Mouse (Mus musculus) spleen, postnatal 4 days (tissue): ENCODE measurements at regions not wholly inside any gene's neighbourhood (a gene's known extent, or its start where the extent isn't known, plus 50 kb on each side); places are given as distances from the start of the nearest gene placed in this dataset.

Experiments used
- DNase-seq, 2 experiments: peaks; one replicate each; pipeline ENCODE4 v3.0.0; 2022; ENCODE audit warnings: low spot score in 2 of 2

GRCm38 (mm10) chr1:57032407-57032806 lies 54.0 kb upstream of the Satb2 start:
- no peak for DNase-seq

GRCm38 (mm10) chr1:57033244-57033643 lies 54.8 kb upstream of the Satb2 start:
- DNase-seq: no peak

- DNase-seq: no peak
These were observed 56.0 kb upstream of the Satb2 start for GRCm38 (mm10) chr1:57034411-57034810.

- no peak for DNase-seq
These were observed 57.9 kb upstream of the Satb2 start for GRCm38 (mm10) chr1:57036382-57036781.

GRCm38 (mm10) chr1:57040201-57040600 lies 61.8 kb upstream of the Satb2 start:
- no peak for DNase-seq

- no peak for DNase-seq
These were observed 63.1 kb upstream of the Satb2 start for GRCm38 (mm10) chr1:57041578-57041977.

- DNase-seq: no peak
These were observed 75.4 kb upstream of the Satb2 start for GRCm38 (mm10) chr1:57053836-57054235.

- DNase-seq: no peak
These were observed 77.5 kb upstream of the Satb2 start for GRCm38 (mm10) chr1:57055976-57056375.

- no peak for DNase-seq
These were observed 80.8 kb upstream of the Satb2 start for GRCm38 (mm10) chr1:57059216-57059615.

GRCm38 (mm10) chr1:57075221-57075620 lies 96.8 kb upstream of the Satb2 start:
- DNase-seq: no peak

- DNase-seq: no peak
These were observed 98.2 kb upstream of the Satb2 start for GRCm38 (mm10) chr1:57076696-57077095.

- no peak for DNase-seq
These were observed 101.9 kb upstream of the Satb2 start for GRCm38 (mm10) chr1:57080306-57080705.

- DNase-seq: no peak
These were observed 104.7 kb upstream of the Satb2 start for GRCm38 (mm10) chr1:57083134-57083533.

- DNase-seq: no peak
These were observed 105.2 kb upstream of the Satb2 start for GRCm38 (mm10) chr1:57083540-57084083.

GRCm38 (mm10) chr1:57095361-57096247 lies 117.2 kb upstream of the Satb2 start:
- no peak for DNase-seq

- no peak for DNase-seq
These were observed 117.8 kb upstream of the Satb2 start for GRCm38 (mm10) chr1:57096248-57096600.

GRCm38 (mm10) chr1:57096740-57097139 lies 118.3 kb upstream of the Satb2 start:
- DNase-seq: no peak

- DNase-seq: no peak
These were observed 122.2 kb upstream of the Satb2 start for GRCm38 (mm10) chr1:57100614-57101013.

- no peak for DNase-seq
These were observed 128.9 kb upstream of the Satb2 start for GRCm38 (mm10) chr1:57107308-57107707.

GRCm38 (mm10) chr1:57120678-57121077 lies 142.2 kb upstream of the Satb2 start:
- no peak for DNase-seq

GRCm38 (mm10) chr1:57144181-57144580 lies 165.7 kb upstream of the Satb2 start:
- no peak for DNase-seq

GRCm38 (mm10) chr1:57155869-57156268 lies 177.4 kb upstream of the Satb2 start:
- DNase-seq: no peak

- no peak for DNase-seq
These were observed 186.0 kb upstream of the Satb2 start for GRCm38 (mm10) chr1:57164443-57164842.
